Mouse (Mus musculus): ENCODE results near the gene Zar1. TPM values are rescaled to one million over a fixed set of nuclear protein-coding genes. Genes with fewer than 3 reads are reported as not detected.
A peak's percentile ranks its signal among the peaks of the same experiment; 100 is the strongest.
"Not testable (repeated sequence)": the region's sequence is repeated elsewhere in the genome, so short reads cannot be mapped to it uniquely, and the experiment has no call there.

Zar1 gene
- 1.0 and 1.2 TPM in 2 replicates for polyA plus RNA-seq (2015; fragmentation: Nextera tagmentation; extraction: Ambion mirVana)

DNA sequence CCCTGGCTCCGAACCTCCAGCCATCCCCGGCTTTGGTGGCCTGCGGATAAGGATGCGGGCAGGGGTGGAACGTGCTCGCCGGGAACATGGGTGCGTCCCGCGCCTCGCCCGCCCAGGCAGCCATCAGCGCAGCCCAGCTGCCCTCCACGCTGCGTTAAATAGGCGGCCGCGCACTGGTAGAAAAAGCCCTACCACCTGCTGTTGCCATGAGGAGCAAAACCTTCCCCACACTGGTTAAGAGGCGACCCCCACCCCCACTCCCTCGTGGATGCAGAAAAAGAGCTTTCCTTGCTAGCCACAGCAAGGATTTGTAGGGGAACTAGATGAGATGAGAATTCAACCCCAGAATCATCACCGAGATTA lies at the start of gene Zar1:
Zar1 (minus strand) TSS at position 285 of the 363 bp plus-strand sequence.
- not testable (repeated sequence) for DNase-seq (ENCODE audit: low spot score)

DNA sequence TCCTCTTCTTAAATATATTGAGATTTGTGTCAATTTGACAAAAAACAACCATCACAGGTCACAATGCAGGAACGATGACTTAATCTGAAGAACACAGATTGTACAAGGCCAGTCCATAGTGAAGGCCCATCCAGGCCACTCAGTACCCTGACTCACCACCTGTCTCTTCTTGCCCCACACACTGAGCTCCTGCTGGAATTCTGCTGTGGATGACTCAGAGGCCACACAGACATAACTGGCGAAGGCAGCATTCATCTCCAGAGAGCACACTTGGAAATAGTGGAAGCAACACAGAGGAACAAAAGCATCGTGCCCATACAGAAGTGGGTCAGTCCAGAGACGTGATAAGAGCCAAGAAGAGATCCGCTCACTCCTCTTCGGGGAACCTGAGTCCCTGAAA lies 49.0 kb upstream of the Zar1 start:
- DNase-seq (ENCODE audit: low spot score): no peak

GRCm38 (mm10) chr5:72621022-72621421 lies 40.0 kb upstream of the Zar1 start:
- DNase-seq (ENCODE audit: low spot score): peak; percentile 7

- no peak for DNase-seq (ENCODE audit: low spot score)
Observed at GRCm38 (mm10) chr5:72617413-72617812, 36.4 kb upstream of the Zar1 start.

- no peak for DNase-seq (ENCODE audit: low spot score)
Observed at GRCm38 (mm10) chr5:72603138-72603537, 22.1 kb upstream of the Zar1 start.

GRCm38 (mm10) chr5:72601006-72601405 lies 20.0 kb upstream of the Zar1 start:
- peak; percentile 57 for DNase-seq (ENCODE audit: low spot score)

DNA sequence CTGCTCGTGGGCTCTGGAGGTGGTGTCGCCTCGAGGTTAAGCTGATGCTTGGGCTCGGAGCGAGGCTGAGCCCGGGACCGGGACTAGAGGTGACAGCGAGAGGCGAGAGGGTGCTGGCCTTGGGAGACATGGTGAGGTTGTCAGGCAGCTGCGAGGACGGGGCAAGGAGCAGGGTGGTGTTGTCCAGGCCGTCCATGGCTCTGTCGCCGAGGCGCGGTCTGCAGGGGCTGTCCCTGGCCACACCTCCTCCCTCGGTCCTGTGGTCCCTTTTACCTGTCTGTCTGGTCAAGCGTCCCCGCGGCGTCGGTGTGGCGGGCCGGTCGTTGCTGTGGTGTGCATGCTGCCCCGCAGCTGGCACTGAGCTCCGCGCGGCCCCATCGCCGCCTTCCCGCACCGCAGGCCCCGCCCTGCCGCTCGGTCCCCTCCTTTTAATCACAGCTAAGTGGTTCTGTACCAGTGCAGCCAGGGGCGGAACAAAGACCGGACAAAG lies 6.2 kb upstream of the Zar1 start, which contains the start of gene Gm5868:
Gm5868 (minus strand) TSS at position 360 of the 490 bp plus-strand sequence.
- no peak for DNase-seq (ENCODE audit: low spot score)

- not testable (repeated sequence) for DNase-seq (ENCODE audit: low spot score)
Observed at GRCm38 (mm10) chr5:72586667-72587191, 5.7 kb upstream of the Zar1 start.

DNA sequence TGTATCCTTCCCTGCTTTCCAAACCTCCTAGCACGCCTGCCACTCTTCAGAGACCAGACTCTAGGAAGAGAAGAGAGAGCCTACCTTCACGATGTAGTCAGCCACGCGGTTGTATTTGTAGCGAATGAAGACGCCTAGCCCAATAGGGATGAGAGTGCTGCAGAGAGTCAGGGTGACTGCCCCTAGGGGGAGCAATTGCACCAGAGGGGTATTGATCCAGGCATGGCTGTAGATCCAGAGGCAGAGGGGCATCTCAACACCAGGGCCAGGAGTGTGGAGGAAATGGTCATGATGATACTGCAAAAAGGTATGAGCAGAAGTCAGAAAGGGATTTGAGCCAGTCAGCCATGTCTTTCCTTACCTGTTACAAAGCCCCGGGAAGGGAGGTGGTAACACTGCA lies 5.1 kb upstream of the Zar1 start:
- peak; percentile 35 for DNase-seq (ENCODE audit: low spot score)

DNA sequence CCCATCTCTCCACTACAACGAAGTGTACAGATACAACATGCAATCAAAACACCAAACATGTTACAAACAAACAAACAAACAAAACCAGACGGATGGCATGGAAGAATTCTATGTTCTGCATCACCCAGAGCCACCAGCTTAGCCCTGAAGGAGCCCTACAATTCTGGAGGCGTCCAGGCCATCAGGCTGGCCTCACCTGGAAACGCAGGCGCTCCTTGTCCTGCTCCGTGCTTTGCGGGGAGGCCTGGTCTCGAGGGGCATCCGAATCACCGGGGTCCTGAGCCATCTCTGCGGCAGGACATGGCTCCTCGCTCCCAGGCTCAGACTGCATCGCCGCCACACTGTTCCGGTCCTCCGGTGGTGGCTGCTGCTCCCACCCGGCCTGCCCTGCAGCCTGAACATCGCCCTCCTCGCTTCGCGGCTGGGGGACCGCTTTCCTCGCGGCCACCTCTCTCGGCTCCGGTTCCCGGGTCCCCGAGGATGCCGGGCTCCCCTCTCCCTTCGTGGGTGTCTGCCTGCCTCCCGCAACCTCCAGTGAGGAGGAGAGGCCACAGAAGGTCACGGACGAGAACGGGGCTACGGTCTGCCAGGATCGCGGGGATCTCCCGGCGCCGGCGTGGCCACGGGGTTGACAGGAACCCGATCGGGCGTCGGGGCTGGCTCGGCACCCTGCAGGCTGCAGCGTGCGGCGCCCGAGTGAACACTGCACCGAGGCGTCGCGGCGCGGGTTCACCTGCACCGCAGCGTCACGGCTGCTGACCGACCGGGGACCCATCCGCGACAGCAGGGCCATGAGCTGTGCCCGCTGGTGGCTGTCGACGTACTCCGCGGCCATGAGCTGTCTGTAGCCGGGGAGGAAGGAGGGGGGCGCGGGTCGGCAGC lies 725 bp downstream of the Zar1 start:
- peak; percentile 14 for DNase-seq (ENCODE audit: low spot score)

DNA sequence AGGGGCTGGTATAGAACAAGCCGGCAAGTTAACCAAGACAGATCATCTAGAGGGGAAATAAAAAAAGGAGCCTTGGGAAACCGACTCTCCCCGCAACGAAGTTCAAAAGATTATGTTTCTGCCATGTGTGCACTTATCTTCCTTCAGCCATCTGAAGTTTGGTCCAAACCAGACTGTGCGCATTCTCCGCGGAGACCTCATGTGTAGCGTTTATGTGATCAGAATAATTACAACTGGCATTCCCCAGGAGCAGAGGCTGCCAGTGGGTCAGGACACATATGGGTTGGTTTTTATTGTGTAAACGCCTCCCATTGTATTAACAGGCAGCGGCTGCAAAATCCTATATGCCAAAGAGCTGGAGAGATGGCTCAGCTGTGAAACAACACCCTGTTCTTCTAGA lies 1.5 kb downstream of the Zar1 start:
- DNase-seq (ENCODE audit: low spot score): not testable (repeated sequence)

DNA sequence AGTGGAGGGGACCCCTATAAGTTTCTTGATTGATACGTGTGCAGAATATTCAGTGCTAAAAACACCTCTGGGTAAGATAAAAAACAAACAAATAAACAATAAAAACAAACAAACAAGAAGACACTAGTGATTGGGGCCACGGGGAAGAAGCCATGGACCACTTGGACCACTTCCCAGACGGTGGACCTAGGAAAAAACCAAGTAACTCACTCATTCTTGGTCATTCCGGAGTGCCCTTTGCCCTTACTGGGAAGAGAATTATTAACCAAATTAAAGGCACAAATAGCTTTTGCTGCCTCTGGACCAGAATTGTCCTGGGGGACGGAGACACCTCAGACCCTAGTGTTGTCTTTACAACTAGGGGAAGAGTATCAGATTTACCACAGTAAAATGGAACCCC lies 15.4 kb downstream of the Zar1 start:
- DNase-seq (ENCODE audit: low spot score): no peak

DNA sequence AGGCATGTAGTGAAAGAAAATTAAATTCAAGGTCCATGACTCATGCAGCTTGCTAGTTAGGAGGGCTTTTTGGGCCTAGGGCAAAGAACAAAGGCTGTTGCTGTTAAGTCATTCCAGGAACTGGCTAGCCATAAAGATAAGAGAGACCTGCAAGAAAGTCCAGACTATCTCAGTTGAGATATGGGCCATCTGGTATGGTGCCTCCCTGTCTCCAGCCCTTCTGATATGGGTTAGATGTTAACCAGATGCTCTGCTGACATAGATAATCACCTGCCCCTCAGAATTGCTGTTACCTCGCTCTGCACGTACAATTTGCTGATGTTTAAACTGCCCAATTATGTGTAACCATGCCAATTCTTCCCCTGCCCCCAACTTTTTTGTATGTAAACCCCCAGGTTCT lies 17.9 kb downstream of the Zar1 start:
- not testable (repeated sequence) for DNase-seq (ENCODE audit: low spot score)

- no peak for DNase-seq (ENCODE audit: low spot score)
Observed at GRCm38 (mm10) chr5:72560976-72561628, 20.0 kb downstream of the Zar1 start.

- DNase-seq (ENCODE audit: low spot score): peak; percentile 97
Observed at GRCm38 (mm10) chr5:72559544-72560049, 21.5 kb downstream of the Zar1 start, which contains the start of gene Nfxl1. Nfxl1 (minus strand) TSS chr5:72559684.

GRCm38 (mm10) chr5:72558716-72559526 lies 22.1 kb downstream of the Zar1 start:
- peak; percentile 11 for DNase-seq (ENCODE audit: low spot score)

- no peak for DNase-seq (ENCODE audit: low spot score)
Observed at GRCm38 (mm10) chr5:72556245-72556644, 24.8 kb downstream of the Zar1 start.

DNA sequence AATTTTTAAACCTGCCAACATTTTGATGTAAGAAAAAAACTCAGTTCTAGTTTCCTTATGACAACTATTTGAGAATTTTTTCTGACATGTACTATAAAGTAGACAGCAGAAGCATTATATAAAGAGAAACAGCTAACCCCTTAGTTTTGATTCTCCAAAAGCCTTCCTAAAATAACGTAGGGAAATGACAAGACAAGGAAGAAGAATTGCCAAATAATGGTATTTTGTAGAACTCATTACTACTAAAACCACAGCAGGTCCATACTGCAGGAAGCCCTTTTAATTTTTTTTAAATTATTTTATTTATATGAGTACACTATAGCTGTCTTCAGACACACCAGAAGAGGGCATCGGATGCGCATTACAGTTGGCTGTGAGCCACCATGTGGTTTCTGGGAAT lies 29.8 kb downstream of the Zar1 start:
- DNase-seq (ENCODE audit: low spot score): no peak

DNA sequence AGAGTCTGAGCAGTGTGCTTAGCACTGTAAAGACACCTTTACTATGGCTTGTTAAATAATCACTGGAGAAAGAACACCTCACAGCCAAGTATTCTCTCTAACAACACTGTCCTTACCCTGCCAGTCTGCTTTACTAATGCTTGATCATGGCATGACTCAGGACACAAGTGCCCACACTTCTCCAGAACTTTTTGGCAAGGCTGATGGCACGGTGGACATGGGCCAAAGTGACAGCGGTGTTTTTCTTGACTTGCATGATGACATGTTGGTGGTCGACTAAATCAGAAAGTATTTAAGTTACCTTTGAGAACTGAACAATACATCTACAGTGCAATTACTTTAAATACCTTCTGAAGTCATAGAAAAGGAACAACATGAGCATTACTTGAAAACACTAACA lies 52.2 kb downstream of the Zar1 start:
- DNase-seq (ENCODE audit: low spot score): no peak

All from thymus, postnatal 0 days (tissue).